Mouse (Mus musculus) splenic B cell, adult 2 months (primary cell): ENCODE data around the gene Gucd1.
"Not testable (repeated sequence)": the region's sequence is repeated elsewhere in the genome, so short reads cannot be mapped to it uniquely, and the experiment has no call there.

ENCODE experiments used
- DNase-seq: peaks from one replicate; pipeline ENCODE4 v3.0.0-alpha.2; 2011; ENCODE audit warnings: low read depth, low spot score
- H3K27me3 ChIP-seq: 2 replicates; pipeline ENCODE4 v1.6.1; 2012; ENCODE audit warnings: mild to moderate bottlenecking, low read length, moderate library complexity, mixed read lengths; ENCODE audit not compliant: control insufficient read depth, poor library complexity, insufficient read depth, severe bottlenecking
- H3K36me3 ChIP-seq: 2 replicates; pipeline ENCODE4 v1.6.1; 2012; ENCODE audit warnings: mild to moderate bottlenecking, low read length, moderate library complexity, mixed read lengths; ENCODE audit not compliant: control insufficient read depth, poor library complexity, insufficient read depth, severe bottlenecking

Gucd1 gene

GRCm38 (mm10) chr10:75482919-75483483 lies 34.8 kb downstream of the Gucd1 start:
- DNase-seq = no peak
- H3K27me3 ChIP-seq = no peaks in the 10 kb centered on the region
- no peaks in the 10 kb centered on the region for H3K36me3 ChIP-seq

DNA sequence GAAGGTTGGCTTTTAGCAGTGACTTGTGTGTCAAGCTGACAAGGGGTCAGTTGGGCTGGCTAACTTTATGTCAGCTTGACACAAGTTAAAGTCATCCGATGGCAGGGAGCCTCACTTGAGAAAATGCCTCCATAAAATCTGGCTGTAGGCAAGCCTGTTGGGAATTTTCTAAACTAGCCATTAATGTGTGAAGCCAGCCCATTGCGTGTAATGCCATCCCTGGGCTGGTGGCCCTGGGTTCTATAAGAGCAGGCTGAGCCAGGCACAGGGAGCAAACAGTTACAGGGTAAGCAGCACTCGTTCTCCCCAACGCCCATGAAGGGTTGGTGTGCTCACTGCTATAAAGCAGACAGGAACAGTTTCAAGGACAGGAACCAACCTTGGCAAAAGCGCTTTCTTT lies 35.5 kb downstream of the Gucd1 start:
- DNase-seq = no peak

DNA sequence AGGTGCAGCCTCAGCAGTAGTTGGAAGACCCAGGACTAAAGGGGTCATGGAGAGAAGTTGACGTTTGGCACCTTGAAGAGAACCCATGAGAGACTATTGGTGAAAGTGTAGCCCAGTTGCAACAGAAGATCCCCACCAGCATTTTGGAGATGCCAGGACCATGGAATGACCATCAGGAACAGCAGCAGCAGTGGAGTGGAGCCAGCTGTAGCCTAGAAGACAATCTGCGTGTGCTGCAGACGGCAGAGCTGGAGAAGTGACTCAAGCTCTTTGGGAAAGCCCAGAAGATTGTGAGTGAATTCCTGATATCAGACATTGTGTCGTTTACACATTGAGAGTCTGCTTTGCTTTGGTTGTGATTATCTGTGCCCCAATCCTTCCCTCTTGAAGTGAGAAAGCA lies 36.1 kb downstream of the Gucd1 start:
- no peak for DNase-seq
- no peaks in the 10 kb centered on the region for H3K27me3 ChIP-seq
- H3K36me3 ChIP-seq = no peaks in the 10 kb centered on the region

More for the DNA sequence above, 35.5 kb downstream of the Gucd1 start:
- Histone ChIP-seq H3K27me3 (no peaks in the 10 kb centered on the region), H3K36me3 (no peaks in the 10 kb centered on the region)

GRCm38 (mm10) chr10:75479955-75480354 lies 37.8 kb downstream of the Gucd1 start:
- no peaks in the 10 kb centered on the region for H3K27me3 ChIP-seq
- no peaks in the 10 kb centered on the region for H3K36me3 ChIP-seq
- DNase-seq = no peak

DNA sequence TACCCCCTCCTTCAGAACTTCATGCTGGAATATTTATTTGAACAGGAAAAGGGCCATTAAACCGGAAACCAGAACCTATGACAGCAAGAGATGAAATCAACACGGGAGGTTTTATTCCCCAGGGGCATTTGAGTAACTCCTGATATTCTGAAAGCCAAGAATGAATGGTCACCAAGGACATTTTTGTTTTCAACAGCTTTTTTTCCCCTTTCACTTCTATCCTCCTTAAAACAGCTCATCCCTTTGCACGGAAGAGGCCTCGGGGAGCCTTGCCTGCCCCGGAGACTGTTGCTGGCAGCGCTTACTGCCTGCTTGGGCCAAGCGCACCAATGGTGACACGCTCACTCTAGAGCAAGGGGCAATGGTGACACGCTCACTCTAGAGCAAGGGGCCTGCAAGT lies 40.7 kb downstream of the Gucd1 start:
- Histone ChIP-seq H3K36me3 (no peaks in the 10 kb centered on the region), H3K27me3 (no peaks in the 10 kb centered on the region)
- no peak for DNase-seq

DNA sequence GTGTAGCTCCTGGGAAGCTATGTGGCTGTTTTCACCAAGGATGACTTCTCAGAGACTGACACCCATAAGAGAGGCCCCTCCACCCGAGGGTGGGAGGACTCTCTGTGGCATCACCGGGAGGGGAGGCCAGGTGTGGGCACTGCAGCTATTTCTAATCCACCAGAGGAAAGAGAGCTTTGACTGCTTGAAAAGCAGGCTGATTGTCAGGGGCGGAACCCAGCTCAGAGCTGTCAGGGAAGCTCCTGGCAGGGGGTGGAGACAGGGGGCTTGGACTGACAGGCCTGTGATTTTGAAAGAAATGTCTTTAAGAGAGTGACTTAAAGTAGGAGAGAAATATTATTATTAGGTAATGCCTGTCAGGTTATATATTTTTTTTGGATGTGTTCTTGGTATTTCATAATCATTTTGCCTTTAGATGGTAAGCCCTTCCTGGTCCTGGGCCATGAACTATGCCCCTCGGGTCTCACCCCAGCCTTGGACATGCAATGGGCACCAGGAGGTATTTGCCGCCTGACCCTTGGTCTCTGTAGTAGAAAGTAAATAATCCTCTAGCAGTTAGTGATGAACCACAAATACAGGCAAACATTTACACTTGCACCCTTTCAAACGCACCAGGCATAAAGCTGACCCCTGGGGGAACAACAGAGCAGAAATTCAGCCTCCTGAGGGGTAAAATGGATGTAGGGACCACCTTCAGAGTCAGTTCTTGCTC lies 42.5 kb downstream of the Gucd1 start:
- H3K36me3 ChIP-seq, DNase-seq, H3K27me3 ChIP-seq: not testable (repeated sequence)

GRCm38 (mm10) chr10:75474571-75474970 lies 43.2 kb downstream of the Gucd1 start:
- DNase-seq = no peak
- Histone ChIP-seq H3K36me3 (no peaks in the 10 kb centered on the region), H3K27me3 (no peaks in the 10 kb centered on the region)

- peak; percentile 80 for DNase-seq
- Histone ChIP-seq H3K27me3 (no peaks in the 10 kb centered on the region), H3K36me3 (no peaks in the 10 kb centered on the region)
These were observed 44.4 kb downstream of the Gucd1 start for GRCm38 (mm10) chr10:75473411-75473810.

GRCm38 (mm10) chr10:75465781-75466550 lies 51.8 kb downstream of the Gucd1 start:
- Histone ChIP-seq H3K36me3 (no peaks in the 10 kb centered on the region), H3K27me3 (no peaks in the 10 kb centered on the region)
- DNase-seq = no peak

DNA sequence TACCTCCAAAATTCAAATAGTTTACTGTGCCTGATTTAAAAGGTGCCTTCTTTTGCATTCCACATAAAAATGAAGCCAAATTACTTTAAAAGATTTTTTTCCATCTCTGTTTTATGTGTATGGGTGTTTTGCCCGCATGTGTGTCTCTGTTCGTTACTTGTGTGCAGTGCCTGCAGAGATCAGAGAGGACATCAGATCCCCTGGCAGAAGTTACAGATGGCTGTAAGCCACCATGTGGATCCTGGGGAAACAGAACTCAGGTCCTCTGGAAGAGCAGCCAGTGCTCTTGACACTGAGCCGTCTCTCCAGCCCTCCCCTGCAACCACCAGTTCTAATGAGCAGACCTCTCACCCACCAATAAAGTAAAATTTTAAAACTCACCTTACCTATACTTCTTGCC lies 55.0 kb downstream of the Gucd1 start:
- H3K36me3 ChIP-seq = no peaks in the 10 kb centered on the region
- no peaks in the 10 kb centered on the region for H3K27me3 ChIP-seq
- DNase-seq = no peak

DNA sequence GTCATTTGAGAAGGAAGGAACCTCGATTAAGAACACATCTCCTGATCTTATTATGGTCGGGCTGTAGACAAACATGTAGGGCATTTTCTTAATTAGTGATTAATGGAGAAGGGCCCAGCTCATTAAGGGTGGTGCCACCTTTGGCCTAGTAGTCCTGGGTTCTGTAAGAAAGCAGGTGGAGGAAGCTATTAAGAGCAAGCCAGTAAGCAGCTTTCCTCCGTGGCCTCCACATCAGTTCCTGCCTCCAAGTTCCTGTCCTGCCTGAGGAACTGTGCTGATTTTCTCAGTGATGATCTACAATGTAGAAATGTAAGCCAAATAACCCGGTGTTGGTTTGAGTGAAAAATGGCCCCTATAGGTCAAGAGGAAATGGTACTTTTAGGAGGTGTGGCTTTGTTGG lies 59.4 kb downstream of the Gucd1 start:
- no peaks in the 10 kb centered on the region for H3K36me3 ChIP-seq
- no peaks in the 10 kb centered on the region for H3K27me3 ChIP-seq
- no peak for DNase-seq

GRCm38 (mm10) chr10:75457852-75458251 lies 59.9 kb downstream of the Gucd1 start:
- Histone ChIP-seq H3K27me3 (no peaks in the 10 kb centered on the region), H3K36me3 (no peaks in the 10 kb centered on the region)
- no peak for DNase-seq

DNA sequence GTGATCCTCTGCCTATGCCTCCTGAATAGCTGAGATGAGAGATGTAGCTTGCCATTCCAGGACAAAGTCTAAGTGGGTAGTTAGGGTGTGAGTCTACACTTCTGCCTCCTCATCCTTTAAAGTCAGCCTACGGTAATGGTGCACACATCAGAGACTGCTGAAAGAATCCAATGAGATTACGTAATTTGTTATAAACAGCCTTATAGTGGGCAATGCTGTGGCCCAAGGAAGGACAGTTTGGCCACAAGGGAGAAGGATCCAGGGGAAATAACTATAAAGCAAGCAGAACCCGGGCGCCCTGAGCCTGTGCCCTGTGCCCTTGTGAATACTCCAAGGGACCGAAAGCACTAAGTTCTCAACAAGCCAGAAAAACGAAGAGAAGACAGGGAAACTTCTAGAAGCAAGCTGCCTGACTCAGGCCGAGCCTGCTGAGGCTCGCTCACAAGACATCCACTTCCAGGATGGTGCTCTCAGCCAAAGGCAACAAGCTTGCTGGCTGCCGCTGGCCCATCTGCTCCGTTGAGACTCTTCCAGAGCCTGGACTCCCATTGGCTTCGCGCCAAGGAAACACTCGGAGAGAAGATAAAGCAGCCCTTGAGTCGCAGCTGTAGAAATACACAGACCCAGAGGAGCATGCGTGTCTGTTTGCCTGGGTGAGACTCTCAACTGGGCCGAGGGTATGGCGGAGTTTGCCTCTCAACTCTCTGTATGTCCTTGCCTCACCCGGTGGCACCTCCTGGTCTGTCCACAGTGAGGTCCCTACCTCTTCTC lies 61.5 kb downstream of the Gucd1 start:
- H3K27me3 ChIP-seq, H3K36me3 ChIP-seq, DNase-seq: not testable (repeated sequence)

GRCm38 (mm10) chr10:75451036-75451786 lies 66.6 kb downstream of the Gucd1 start:
- no peaks in the 10 kb centered on the region for H3K27me3 ChIP-seq
- no peaks in the 10 kb centered on the region for H3K36me3 ChIP-seq
- no peak for DNase-seq
